Mouse (Mus musculus): ENCODE data around the gene Eif3m.

Gene Eif3m

DNA sequence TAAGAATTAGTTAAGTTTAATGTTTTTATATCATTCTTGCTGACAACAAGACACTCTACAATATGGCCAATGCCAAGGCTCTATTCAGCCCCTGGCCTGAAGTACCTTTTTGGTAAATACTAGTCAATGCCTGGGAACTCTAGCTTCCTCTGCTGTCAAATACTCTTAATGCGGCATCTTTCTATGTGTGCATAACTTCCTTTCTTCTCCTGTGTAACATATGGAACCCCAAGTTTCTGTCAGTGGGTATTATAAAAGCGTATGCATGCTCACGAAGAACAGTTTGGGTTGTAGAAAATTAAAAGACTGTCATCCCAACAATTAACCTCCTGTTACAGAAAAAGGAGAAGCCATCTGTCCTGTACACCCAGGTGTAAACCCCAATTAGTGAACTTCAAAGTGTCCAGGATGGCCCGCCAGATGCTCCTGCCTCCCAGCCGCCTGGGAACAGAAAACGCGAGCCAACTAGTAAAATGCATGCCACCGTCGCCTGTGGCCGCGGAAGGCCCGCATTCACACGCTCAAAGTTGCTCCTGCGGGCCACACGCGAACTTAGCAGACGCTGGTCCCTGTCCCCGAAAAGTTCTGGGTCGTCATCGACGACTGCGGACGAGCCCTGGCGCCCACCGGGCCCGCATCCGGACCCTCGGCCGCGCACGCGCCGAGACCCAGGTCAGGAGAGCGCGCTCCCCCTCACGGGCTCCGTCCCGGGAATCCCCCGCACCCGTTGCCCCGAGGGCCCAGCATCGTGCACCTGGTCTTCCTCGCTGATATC lies 501 bp downstream of the Eif3m start:
- peak; percentile 5 for DNase-seq (ENCODE audit: low read depth, low spot score)

DNA sequence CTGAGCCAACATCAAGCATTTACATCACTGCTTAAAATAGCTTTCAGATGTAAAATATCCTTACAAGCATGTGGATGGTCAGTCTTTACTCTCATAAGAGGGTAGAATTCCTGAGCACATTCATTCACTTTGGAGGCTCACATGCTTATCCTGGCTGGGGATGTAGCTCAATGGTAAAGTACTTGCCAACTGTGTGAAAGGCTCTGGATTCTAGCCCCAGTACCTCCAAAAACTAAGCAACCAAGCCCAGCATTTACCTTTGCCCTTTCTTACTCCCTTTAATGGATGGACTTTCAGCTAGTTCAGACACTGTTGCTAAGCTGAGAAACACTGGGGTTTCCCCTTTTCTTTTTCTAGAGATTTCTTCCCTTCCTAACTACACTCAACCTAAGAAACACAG lies 9.6 kb downstream of the Eif3m start:
- no peak for DNase-seq (ENCODE audit: low read depth, low spot score)

DNA sequence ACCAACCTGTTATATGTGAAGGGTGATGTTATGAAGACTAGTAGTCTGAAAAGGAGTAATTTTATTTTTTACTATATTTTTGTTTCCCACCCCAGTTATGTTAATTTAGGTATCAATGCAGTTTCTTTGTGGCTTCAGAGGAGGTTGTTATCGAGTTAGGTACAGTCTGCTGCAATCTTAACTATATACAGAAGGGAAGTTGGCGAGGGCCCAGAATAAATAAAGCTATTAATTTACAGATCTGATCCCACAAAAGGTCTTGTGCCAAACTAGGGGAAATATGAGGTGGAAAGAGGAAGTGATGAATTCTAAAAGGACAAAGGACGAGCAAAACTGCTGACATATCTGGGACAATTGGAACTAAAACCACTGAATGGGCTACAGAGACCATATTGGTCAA lies 20.7 kb downstream of the Eif3m start:
- DNase-seq (ENCODE audit: low read depth, low spot score) = no peak

DNA sequence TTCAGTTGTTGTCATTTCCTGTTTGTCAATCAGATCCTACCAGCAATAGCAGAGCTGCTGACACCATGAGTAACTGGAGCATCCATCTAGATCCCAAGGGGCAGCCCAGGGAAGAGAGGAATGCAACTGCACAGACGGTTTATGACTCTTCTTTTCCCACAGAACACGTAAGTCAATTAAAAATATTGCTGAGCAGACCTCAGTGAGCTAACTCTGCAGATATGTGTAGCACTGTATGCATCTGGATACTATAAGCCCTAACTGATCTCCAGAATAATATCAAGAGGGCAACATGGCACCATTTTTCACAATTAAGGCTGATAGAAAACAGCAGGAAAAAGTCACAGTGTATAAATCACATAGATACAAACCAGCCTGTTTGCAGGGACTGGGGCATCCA lies 22.4 kb downstream of the Eif3m start:
- DNase-seq (ENCODE audit: low read depth, low spot score) = no peak

DNA sequence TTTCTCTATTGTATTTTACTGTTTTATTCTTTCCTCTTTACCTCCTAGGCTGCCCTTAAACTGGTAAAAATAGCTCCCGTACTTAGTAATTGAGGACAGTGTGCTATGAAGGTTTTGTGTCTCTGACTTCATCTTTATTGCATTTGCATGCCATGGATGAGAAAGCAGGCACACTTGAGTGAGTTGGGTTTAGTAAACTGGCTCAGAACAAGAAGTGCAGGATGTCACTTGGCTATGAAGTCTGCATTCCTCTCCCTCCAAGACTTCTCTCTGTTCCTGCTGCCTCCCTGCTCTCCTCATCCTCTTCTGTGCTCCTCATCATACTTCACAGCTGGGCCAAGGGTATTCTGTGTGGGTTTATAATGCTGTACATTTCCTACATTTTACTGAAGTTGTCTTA lies 27.9 kb downstream of the Eif3m start:
- no peak for DNase-seq (ENCODE audit: low read depth, low spot score)

DNA sequence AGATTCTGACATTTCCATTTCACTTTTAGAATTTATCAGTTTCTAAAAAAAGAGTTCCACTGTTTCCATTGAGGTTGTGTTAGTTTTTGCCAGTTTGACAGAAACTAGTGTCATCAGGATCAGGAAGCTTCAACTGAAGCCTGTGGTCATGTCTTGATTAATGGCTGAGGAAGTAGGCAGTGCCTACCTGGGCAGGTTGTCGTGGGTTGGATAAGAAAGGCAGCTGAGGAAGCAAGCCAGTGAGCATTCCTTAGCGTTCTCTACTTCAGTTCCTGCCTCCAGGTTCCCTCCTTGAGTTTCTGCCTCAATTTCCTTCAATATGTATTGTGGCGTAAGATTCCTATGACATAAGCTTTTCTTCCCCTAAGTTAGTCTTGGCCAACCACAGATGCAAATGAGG lies 31.1 kb downstream of the Eif3m start:
- DNase-seq (ENCODE audit: low read depth, low spot score) = no peak

DNA sequence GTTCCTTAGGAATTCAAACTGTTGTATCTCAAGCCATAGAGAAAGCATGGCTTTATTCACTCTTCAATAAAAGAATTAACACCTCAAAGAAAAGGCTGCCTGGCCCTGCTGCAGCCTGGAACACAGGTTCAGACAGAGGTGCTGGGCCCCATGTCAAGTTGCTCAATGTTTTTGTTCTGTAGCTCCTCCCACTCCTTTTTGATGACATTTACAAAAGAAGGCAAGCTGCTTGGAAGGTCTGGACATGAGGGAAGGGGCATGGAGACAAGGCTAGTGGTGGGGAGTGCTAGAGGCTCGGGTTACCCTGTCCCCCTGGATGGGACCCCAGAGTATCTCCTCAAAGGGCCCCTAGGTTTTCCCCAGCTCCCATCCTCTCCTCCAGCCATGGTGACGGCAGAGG lies 35.2 kb downstream of the Eif3m start:
- no peak for DNase-seq (ENCODE audit: low read depth, low spot score)

DNA sequence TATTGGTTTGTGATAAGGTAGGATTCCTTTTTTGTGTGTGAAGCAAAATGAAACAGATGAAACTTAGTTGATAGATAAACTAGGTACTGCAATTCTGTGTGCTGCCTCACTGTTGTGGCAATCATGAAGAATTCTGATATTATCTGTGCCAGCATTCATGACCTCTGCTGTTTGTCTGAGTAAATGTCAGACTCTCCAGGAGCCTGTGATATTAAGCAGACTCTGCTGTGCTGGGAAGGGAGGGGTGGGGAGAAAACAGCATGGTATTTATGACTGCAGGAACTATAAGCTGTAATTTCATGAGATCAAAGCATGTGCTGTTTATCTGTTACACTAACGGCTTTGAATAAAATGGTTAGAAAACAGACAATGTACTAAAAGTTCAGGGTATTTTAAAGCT lies 52.4 kb downstream of the Eif3m start:
- no peak for DNase-seq (ENCODE audit: low read depth, low spot score)
